Mouse (Mus musculus) embryonic stem cell, embryonic (primary cell): ENCODE results near the gene Gpatch4.

Experiments
- CTCF ChIA-PET, 4 experiments: fragments of 300-600 bp in 2 of 4; fragments of 350-600 bp in 2 of 4; sonication (Branson Sonifier 250); formaldehyde crosslinking; loops; one replicate each; lab custom pipeline; 2022; ENCODE audit warnings: inconsistent platforms in 2 of 4; lab: Charles Lee
- POLR2A ChIA-PET, 4 experiments: fragments of 300-600 bp in 2 of 4; fragments of 350-600 bp in 2 of 4; sonication (Branson Sonifier 250); formaldehyde crosslinking; loops; one replicate each; lab custom pipeline; 2022; ENCODE audit warnings: antibody characterized with exemption in 4 of 4, inconsistent platforms in 1 of 4; lab: Charles Lee

Gpatch4 gene

DNA sequence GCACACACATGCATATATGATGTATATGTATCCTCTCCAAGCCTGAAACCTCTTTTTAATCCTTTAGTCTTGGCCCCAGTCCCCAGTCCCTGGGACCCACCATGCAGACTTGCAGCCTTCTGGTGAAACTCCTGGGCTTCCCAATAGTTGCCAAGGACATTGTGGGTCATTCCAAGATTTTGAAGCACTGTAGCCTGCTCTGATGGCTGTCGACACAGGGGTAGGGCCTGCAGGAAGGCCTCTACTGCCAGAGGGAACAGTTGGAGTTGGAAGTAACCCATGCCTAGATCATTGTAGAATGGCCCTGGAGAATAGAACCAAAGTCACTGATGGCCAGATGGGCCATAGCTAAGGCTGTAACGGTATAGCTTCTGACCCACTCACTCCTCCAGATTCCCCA, 31.4 kb downstream of the Gpatch4 start:
- ChIA-PET CTCF (interaction anchor here in 3 of 4 experiments (0.6 to 6.8 kb wide), 8 partner anchors 55 to 306 kb away, joined by 3 to 76 read pairs (median 3); no protein-coding TSS in a partner anchor), POLR2A (interaction anchor here in 1 of 4 experiments (1.0 kb wide), 2 partner anchors 65 to 69 kb away, joined by 3 read pairs; no protein-coding TSS in a partner anchor)

DNA sequence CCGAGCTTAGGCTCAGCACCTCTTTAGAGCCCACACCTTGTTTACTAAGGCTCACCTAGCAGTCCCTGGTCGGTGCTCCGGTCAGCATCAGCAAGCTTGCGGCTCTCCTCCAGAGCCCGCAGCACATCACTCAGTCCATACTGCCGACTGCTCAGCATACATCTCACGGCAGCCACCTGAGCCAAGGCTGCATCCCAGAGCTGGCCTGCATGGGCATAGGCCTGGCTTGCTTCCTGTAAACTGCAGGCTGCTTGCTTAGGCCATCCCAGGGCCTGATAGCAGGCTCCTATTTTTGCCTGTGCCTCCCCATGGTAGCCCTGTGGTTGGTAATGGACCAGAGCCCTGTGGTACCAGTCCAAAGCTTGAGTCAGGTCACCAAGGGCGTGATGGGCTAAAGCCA, 31.9 kb downstream of the Gpatch4 start:
- ChIA-PET POLR2A (interaction anchor here in 1 of 4 experiments (1.0 kb wide), 1 partner anchor 65 kb away, joined by 3 read pairs; no protein-coding TSS in a partner anchor), CTCF (interaction anchor here in 3 of 4 experiments (0.6 to 6.8 kb wide), 9 partner anchors 54 to 307 kb away, joined by 3 to 76 read pairs (median 3); no protein-coding TSS in a partner anchor)

DNA sequence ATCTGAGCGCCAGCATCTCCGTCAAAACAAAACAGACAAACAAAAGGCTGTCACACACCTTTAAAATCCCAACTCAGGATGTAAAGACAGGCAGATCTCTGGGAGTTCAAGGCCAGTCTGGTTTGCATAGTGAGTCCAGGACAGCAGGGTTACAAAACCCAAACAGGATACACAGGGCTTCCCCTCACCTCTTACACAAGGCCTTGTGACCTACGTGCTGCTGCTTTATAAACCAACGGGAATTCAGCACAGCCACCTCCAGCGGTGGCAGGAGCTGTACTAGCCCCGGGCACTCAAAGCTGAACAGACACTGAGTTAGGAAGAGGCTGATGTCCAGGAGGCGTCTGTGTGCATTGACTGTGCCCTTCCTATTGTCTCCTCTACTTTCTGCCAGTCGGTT, 34.5 kb downstream of the Gpatch4 start:
- CTCF ChIA-PET, result interaction anchor here in 1 of 4 experiments (0.6 to 1.2 kb wide), 3 partner anchors 16 to 66 kb away, joined by 3 to 7 read pairs (median 5); no protein-coding TSS in a partner anchor
- POLR2A ChIA-PET, result interaction anchor here in 2 of 4 experiments (0.6 to 0.8 kb wide), 4 partner anchors 8 to 154 kb away, joined by 3 to 5 read pairs (median 4); no protein-coding TSS in a partner anchor

DNA sequence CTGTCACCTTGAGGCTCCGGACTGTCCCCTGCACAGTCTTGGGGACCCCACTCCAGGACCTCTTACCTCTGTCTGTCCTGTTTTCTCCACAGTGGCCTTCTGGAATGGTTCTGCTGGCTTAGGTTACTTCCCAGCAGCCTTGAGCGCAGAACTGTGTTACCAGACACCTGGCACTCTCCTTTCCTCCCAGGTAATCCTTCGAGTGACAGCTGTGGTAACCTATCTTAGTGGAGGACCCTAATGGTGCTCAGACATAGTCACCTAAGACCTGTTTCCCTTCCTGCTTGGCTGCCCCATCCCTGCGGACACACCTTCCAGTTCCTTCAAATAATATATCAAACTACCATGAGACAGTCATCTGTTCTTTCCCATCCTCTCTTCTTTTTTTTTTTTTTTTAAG, 35.3 kb downstream of the Gpatch4 start, which contains the start of gene Ttc24:
Gene Ttc24, minus strand, starts transcription at position 101 of the 400 bp plus-strand sequence.
- ChIA-PET CTCF (interaction anchor here in 2 of 4 experiments (0.6 to 1.2 kb wide), 2 partner anchors 67 to 135 kb away, joined by 3 to 5 read pairs; no protein-coding TSS in a partner anchor), POLR2A (interaction anchor here in 1 of 4 experiments (0.6 kb wide), 1 partner anchor 9 kb away, joined by 3 read pairs; no protein-coding TSS in a partner anchor)

DNA sequence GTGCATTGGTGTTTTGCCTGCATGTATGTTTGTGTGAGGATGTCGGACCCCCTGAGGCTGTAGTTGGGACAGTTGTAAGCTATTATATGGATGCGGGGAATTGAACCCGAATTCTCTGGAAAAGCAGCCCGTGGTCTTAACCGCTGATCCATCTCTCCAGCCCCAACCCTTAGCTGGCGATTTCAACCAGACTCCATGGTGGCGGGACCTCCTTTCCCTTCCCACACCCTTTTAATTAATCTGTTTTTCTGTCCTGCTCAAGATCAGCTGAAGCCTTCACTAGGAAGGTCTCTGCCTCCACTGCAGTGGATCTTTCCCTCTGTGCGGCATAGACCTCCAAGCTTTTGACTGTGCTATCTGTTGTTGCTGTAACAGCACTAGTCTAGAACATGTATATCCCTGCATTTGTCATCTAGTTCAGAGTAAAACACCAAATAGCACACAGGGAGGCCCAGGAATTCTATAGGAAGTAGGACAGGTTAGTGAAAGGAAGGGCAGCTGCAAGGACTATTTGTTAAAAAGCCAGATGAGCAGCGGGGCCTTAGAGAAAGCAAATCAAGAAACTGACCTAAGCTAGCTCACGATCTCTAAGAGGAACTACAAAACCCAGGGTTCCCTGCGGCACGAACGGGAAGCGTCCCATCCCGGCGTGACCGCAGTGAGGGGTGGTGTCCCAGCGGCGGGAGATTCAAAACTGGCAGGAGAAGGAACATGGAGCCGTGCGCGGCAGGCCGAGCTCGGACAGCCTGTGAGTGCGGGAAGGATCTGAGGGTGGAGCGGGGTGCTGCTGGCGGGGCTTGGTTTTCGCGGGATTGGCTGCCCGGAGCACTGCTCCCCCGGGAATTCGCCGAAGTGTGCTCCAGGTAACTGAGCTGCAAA, 38.7 kb downstream of the Gpatch4 start, which contains the start of gene Iqgap3:
Gene Iqgap3, plus strand, starts transcription at position 627 of the 879 bp plus-strand sequence.
- CTCF ChIA-PET, result interaction anchor here (0.6 to 2.0 kb wide), 29 partner anchors 9 to 277 kb away, joined by 3 to 14 read pairs (median 4); partner anchors contain the start of genes Nes (in 3 of the 4) and Mef2d (in 1 of the 4)
- POLR2A ChIA-PET, result interaction anchor here in 3 of 4 experiments (0.6 to 3.4 kb wide), 63 partner anchors 9 to 254 kb away, joined by 3 to 15 read pairs (median 4); partner anchors contain the start of genes Prcc (in 2 of the 3), Smg5 (in 2 of the 3), Tmem79 (in 2 of the 3) and Bcan (in 1 of the 3)

DNA sequence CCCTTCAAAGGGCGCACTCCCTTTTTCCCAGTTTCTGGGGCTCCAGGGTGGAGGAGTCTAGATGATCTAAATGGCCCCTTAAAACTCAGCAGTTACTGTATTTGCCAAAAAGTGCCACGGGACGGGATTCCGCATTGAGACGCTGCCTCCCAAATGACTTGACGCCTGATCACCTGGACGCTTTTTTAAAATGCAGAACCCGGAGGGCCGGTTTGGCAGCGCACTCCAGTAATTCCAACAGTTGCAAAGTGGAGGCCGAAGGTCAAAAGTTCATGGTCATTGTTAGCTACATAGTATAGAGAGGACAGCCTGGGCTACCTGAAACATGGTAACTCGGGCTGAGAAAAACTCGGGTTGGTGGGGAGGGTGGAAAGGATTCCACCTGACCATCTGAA, 39.3 kb downstream of the Gpatch4 start:
- ChIA-PET CTCF (interaction anchor here (0.6 to 2.0 kb wide), 22 partner anchors 10 to 164 kb away, joined by 3 to 14 read pairs (median 5); partner anchors contain the start of gene Nes (in 3 of the 4)), POLR2A (interaction anchor here in 3 of 4 experiments (0.8 to 3.4 kb wide), 44 partner anchors 9 to 254 kb away, joined by 3 to 15 read pairs (median 4); partner anchors contain the start of genes Prcc (in 2 of the 3), Smg5 (in 2 of the 3), Tmem79 (in 2 of the 3) and Bcan (in 1 of the 3))

DNA sequence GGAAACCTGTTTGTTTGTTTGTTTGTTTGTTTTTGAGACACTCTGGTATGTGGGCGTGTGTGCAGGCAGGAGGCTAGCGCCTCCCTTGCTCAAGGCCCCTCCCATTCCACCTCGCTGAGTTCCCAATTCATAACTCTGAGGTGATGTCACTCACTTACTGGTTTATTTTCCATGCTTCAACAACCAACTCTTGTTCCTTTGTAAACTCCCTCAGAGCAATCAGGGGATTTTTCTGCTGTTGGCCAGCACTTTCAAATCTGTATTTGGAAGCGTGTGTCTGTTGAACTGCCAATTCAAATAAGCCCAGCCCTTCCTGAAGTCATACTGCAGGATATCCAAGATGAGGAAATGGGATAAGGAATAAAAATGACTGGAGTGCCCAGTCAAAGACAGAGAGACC, 39.8 kb downstream of the Gpatch4 start:
- POLR2A ChIA-PET, result interaction anchor here in 3 of 4 experiments (0.8 to 3.4 kb wide), 24 partner anchors 10 to 197 kb away, joined by 3 to 15 read pairs (median 4); partner anchors contain the start of genes Hdgf (in 1 of the 3), Nes (in 1 of the 3) and Prcc (in 1 of the 3)
- CTCF ChIA-PET, result interaction anchor here in 3 of 4 experiments (0.7 to 2.0 kb wide), 11 partner anchors 10 to 164 kb away, joined by 3 to 14 read pairs (median 6); partner anchors contain the start of gene Nes (in 3 of the 3)

DNA sequence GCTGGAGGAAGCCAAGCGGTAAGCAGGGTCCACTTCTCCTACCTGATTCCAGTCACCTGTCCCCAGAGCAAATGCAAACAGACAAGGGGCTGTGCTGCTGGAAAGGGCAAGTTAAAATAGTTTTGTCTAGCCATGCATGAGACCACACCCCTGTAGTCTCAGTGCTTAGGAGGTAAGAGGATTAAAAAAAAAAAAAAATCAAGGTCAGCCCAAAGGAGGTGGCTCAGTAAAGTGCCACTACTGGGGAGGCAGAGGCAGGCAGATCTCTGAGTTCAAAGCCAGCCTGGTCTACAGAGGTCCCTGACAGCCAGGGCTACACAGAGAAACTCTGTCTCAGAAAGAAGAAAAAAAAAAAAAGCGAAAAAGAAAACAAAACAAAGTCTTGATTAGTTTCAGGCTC, 41.1 kb downstream of the Gpatch4 start:
- POLR2A ChIA-PET, result interaction anchor here in 3 of 4 experiments (0.6 to 1.0 kb wide), 4 partner anchors 24 to 469 kb away, joined by 3 to 6 read pairs (median 4); partner anchors contain the start of gene Ubqln4 (in 1 of the 3)
- CTCF ChIA-PET, result interaction anchor here in 2 of 4 experiments (0.7 to 0.9 kb wide), 3 partner anchors 22 to 742 kb away, joined by 3 read pairs; no protein-coding TSS in a partner anchor

DNA sequence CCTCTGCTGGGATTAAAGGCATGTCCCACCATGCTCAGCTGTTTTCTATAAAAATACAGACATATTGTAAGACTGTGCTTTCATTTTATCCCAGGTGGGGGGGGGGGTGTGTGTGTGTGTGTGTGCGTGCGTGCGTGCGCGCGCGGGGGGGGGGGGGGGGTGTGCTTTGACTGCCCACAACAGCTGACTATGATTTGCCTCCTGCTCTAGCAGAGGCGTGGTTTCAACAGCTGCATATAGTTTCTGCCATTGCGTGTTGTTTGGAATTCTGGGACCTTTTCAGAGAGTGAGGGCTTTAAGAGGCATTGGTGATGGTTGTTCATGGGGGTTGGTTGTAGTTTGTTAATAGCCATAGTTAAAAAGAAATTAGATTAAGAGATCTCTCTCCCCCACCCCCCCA, 42.6 kb downstream of the Gpatch4 start:
- CTCF ChIA-PET, result interaction anchor here in 3 of 4 experiments (0.6 to 1.3 kb wide), 6 partner anchors 17 to 351 kb away, joined by 3 to 4 read pairs (median 3); no protein-coding TSS in a partner anchor

DNA sequence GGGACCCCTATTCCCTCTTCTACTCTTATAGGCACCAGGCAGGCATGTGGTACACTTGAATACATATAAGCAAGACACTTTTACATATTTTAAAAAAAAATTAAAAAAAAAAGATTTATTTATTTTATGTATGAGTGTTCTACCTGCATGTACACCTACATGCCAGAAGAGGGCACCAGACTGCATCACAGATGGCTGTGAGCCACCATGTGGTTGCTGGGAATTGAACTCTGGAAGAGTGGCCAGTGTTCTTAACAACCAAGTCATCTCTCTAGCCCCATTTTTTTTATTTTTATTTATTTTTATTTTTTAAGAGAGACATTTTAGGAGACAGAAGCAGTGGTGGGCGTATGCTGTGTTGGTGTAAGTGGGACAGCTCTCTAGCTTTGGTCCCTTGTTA, 44.8 kb downstream of the Gpatch4 start:
- CTCF ChIA-PET, result interaction anchor here (0.6 to 1.5 kb wide), 7 partner anchors 17 to 155 kb away, joined by 3 to 8 read pairs (median 3); no protein-coding TSS in a partner anchor
- POLR2A ChIA-PET, result interaction anchor here in 2 of 4 experiments (0.7 to 1.4 kb wide), 6 partner anchors 20 to 577 kb away, joined by 3 to 4 read pairs (median 4); no protein-coding TSS in a partner anchor

More for the DNA sequence above, 42.6 kb downstream of the Gpatch4 start:
- POLR2A ChIA-PET, result interaction anchor here in 2 of 4 experiments (0.6 to 1.7 kb wide), 3 partner anchors 89 to 346 kb away, joined by 3 to 5 read pairs (median 4); no protein-coding TSS in a partner anchor

DNA sequence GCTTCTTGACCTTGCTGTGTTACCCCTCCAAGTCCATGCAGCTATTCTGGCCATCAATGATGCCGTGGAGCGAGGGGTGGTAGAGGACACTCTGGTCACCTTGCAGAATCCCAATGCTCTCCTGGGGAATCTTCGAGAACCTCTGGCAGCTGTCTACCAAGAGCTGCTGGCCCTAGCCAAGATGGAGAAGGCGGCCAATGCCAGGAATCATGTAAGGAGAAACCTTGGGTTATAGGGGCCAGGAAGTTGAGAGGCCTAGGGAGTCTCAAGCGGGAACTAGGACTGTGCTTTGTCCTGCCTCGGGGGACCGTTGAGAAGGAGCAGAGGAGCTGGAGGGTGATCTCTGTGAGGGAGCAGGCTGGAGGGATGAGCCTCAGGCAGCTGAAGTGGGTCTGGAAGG, 47.2 kb downstream of the Gpatch4 start:
- ChIA-PET POLR2A (interaction anchor here in 2 of 4 experiments (0.5 to 2.4 kb wide), 4 partner anchors 9 to 85 kb away, joined by 3 to 5 read pairs (median 3); partner anchors contain the start of gene Iqgap3 (in 1 of the 2)), CTCF (interaction anchor here in 1 of 4 experiments (0.6 to 1.0 kb wide), 3 partner anchors 59 to 401 kb away, joined by 3 to 6 read pairs (median 4); no protein-coding TSS in a partner anchor)

DNA sequence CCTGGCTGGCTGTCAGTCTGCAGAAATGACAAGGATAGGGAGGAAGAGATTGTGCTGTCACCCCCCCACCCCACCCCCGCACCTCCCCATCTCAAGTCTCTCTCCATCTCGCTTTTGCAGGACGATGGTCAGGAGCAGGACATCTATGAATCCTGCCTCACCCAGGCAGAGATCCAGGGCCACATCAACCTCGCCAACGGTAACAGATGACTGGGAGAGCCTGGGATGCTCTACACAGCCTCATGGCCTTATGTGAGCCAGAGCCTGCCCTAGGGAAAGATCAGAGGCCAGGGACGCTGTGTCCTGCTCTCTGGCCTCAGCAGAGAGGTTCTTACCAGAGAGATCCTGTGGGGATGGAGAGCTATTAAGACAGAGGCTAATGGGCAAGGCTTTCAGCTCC, 47.7 kb downstream of the Gpatch4 start:
- POLR2A ChIA-PET, result interaction anchor here in 3 of 4 experiments (0.5 to 2.4 kb wide), 4 partner anchors 9 to 142 kb away, joined by 3 to 19 read pairs (median 4); partner anchors contain the start of gene Iqgap3 (in 1 of the 3)
- CTCF ChIA-PET, result interaction anchor here in 2 of 4 experiments (0.6 to 0.7 kb wide), 2 partner anchors 402 to 471 kb away, joined by 3 read pairs; no protein-coding TSS in a partner anchor

DNA sequence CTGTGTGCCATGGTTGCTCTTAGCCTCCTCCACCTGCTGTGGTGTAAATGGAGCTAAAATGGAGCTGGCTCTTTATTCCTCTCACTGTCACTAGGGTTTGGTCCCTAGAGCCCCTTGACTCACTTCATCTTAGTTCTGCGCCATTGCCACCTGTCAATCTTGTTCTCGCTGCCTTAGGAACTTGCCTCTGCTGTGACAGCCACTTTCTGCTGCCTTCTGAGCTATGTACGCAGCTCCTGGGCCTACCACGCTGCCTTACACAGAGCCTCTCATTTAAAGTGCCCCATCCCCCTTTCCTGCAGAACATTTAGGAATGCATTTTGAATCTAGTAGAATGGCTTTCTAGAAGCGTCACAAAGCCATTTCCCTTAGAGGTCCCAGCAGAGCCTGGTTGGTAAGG, 51.2 kb downstream of the Gpatch4 start:
- ChIA-PET CTCF (interaction anchor here in 1 of 4 experiments (1.1 to 1.6 kb wide), 3 partner anchors 12 to 148 kb away, joined by 3 to 4 read pairs (median 4); no protein-coding TSS in a partner anchor), POLR2A (interaction anchor here in 3 of 4 experiments (0.6 to 1.3 kb wide), 11 partner anchors 12 to 353 kb away, joined by 3 to 6 read pairs (median 4); partner anchors contain the start of gene Iqgap3 (in 2 of the 3))

DNA sequence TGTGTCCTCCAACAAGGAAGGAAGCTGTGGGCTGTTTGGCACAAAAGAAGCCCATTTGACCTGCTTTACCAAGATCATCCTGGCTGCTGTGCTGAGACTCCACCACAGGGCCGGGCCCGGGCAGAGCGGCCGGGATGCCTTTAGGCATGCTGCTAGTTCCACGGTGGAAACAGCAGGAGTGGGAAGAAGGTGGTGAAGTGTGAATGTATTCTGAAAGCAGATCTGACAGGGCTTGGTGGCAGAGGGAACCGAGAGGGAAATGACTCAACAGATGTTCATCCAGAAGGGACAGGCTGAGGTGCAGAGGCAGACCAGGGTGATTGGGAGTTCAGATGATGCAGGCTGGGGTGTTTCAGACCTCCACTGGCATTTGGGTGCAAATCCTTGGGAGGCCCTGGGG, 54.8 kb downstream of the Gpatch4 start:
- POLR2A ChIA-PET, result interaction anchor here in 3 of 4 experiments (0.6 to 1.6 kb wide), 4 partner anchors 10 to 1817 kb away, joined by 3 to 4 read pairs (median 3); no protein-coding TSS in a partner anchor
- CTCF ChIA-PET, result interaction anchor here in 1 of 4 experiments (0.9 kb wide), 1 partner anchor 111 kb away, joined by 3 read pairs; no protein-coding TSS in a partner anchor

DNA sequence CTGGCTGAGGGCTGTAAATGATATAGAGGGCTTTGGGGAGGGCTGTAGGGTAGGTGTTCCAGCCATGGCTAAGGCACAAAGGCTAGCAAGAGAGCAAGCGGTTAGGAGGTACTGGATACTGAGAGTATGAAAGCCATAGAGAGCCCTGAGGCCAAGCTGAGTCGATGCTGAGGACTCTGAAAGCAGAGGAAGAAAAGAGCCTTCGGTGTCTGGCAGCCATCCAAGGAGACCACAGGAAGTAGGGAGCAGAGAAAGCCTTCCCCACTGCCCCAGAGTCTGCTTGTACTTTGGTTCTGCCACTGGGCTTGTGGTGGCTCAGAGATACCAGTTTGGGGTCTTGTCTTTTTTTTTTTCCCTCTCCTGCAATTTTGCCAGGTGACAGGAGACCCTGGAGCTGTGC, 57.3 kb downstream of the Gpatch4 start:
- POLR2A ChIA-PET, result interaction anchor here in 2 of 4 experiments (0.6 to 1.1 kb wide), 2 partner anchors 12 to 103 kb away, joined by 3 read pairs; no protein-coding TSS in a partner anchor
- CTCF ChIA-PET, result no interaction called here

DNA sequence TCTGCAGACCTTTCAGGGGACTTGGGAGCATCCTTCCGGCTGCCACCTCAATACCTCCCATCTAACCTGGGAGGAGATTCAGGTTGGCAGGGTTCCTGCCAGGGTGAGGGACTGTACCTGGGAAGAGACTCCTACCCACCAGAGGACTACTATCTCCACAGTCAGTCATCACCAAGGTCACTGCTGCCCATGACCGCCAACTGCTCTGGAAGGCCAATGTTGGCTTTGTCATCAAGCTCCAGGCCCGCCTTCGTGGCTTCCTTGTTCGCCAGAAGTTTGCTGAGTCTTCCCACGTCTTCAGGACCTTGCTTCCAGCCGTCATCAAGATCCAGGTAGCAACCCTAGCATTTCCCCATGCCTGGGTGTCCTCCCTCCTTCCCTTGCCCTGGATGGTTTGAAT, 58.8 kb downstream of the Gpatch4 start:
- CTCF ChIA-PET, result interaction anchor here in 1 of 4 experiments (1.3 kb wide), 1 partner anchor 141 kb away, joined by 3 read pairs; no protein-coding TSS in a partner anchor
- POLR2A ChIA-PET, result interaction anchor here in 2 of 4 experiments (1.1 to 1.3 kb wide), 2 partner anchors 9 to 54 kb away, joined by 3 read pairs; no protein-coding TSS in a partner anchor
